Mouse (Mus musculus) midbrain, embryonic 12.5 days (tissue): ENCODE data around the gene Prr14. TPM values are rescaled to one million over a fixed set of nuclear protein-coding genes. Genes with fewer than 3 reads are reported as not detected.
A peak's percentile ranks its signal among the peaks of the same experiment; 100 is the strongest.
"Not testable (repeated sequence)": the region's sequence is repeated elsewhere in the genome, so short reads cannot be mapped to it uniquely, and the experiment has no call there.

Experiments used
- ATAC-seq: fragments of 200-750 bp; cut with Nextera tagmentation; 2 replicates; pipeline ENCODE4 v1.8.0; 2017; ENCODE audit warnings: low read depth, moderate TSS enrichment, moderate library complexity; ENCODE audit not compliant: low FRiP score
- H3K27ac ChIP-seq: fragments of 300-500 bp; sonication (generic); replicated peaks from 2 replicates; pipeline ENCODE4 v1.5.1; 2016; ENCODE audit warnings: mild to moderate bottlenecking
- H3K27me3 ChIP-seq: fragments of 300-500 bp; sonication (generic); 2 replicates; pipeline ENCODE4 v1.6.1; 2016; ENCODE audit warnings: mild to moderate bottlenecking
- H3K36me3 ChIP-seq: fragments of 300-500 bp; sonication (generic); 2 replicates; pipeline ENCODE4 v1.6.1; 2016
- H3K4me1 ChIP-seq: fragments of 300-500 bp; sonication (generic); 2 replicates; pipeline ENCODE4 v1.6.1; 2016
- H3K4me2 ChIP-seq: fragments of 300-500 bp; sonication (generic); replicated peaks from 2 replicates; pipeline ENCODE4 v1.6.1; 2016; ENCODE audit warnings: mild to moderate bottlenecking, moderate library complexity
- H3K4me3 ChIP-seq: fragments of 300-500 bp; sonication (generic); 2 replicates; pipeline ENCODE4 v1.5.1; 2016; ENCODE audit warnings: mild to moderate bottlenecking
- H3K9ac ChIP-seq: fragments of 300-500 bp; sonication (generic); replicated peaks from 2 replicates; pipeline ENCODE4 v1.6.1; 2016; ENCODE audit warnings: mild to moderate bottlenecking, moderate library complexity
- H3K9me3 ChIP-seq: fragments of 300-500 bp; sonication (generic); 2 replicates; pipeline ENCODE4 v1.6.1; 2016; ENCODE audit warnings: mild to moderate bottlenecking
- WGBS: fragments of 180-500 bp; shearing (Covaris S2); methylation state at CpG from one replicate; pipeline ENCODE4 v1.1.7; 2016; 5-methylcytosine and 5-hydroxymethylcytosine counted together
- polyA plus RNA-seq: library from polyadenylated mRNA; unstranded; fragments of >200 nt; fragmentation: Nextera tagmentation; extraction: Ambion mirVana; gene quantifications from 2 replicates; pipeline ENCODE4 v1.2.1, GENCODE M21; 2016

The Prr14 gene
- polyA plus RNA-seq, 1 experiment from 2014 or later, result 63.1 TPM

DNA sequence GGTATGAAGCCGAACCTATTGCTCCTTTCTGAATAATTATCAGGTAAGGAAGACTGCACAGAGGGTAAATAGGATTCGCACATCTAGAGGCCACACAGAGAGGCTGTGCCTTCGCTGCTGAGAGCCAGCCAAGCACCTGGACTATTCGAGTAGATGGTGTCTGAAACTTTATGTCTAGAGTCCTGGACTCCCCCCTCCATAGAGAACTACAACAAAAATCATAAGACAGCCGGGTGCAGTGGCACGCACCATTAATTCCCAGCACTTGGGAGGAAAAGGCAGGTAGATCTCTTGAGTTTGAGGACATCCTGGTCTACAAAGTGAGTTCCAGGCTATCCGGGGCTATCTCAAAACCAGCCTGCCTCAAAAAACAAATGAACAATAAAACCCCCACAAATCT lies 9.4 kb upstream of the Prr14 start:
- no peak for ATAC-seq
- H3K27me3 ChIP-seq, result no peaks in the 10 kb centered on the region
- H3K4me2 ChIP-seq, result peak overlapping the region; percentile 81
- H3K9me3 ChIP-seq, result no peaks in the 10 kb centered on the region
- peaks cover 33% of the 10 kb centered on the region for H3K36me3 ChIP-seq
- no peak overlapping the region; the same call in 1 of the 2 replicates for H3K27ac ChIP-seq
- WGBS, result 87% methylated on average over 7 of the region's 7 CpGs
- peaks cover 46% of the 10 kb centered on the region for H3K4me1 ChIP-seq
- peak overlapping the region; percentile 93 for H3K4me3 ChIP-seq
- H3K9ac ChIP-seq, result peak overlapping the region; percentile 71

DNA sequence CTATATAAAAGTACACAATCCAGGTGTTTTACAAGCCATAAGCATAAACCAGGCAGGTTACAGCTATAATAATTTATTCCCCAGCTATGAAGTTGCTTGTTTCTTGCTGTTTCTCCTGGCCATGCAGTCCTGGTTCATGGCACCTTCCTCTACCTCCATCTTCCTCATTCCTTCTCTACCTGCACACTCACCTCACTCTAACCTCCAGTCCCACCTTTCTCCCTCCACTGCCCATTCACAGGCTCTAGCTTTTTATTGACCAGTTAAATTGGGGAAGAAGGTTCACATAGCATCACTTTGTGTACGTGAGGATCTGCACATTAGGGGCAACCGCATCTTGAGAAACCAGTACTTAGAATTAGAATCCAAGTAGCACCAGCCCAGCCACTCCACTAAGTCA lies 6.4 kb upstream of the Prr14 start:
- Histone ChIP-seq H3K4me1 (peaks cover 40% of the 10 kb centered on the region), H3K27ac (no peak overlapping the region), H3K4me2 (no peak overlapping the region), H3K4me3 (no peak overlapping the region), H3K9me3 (0 out of 2 replicates have a peak, but pooled peaks cover 5% of the 10 kb centered on the region), H3K9ac (no peak overlapping the region), H3K27me3 (no peaks in the 10 kb centered on the region), H3K36me3 (peaks cover 40% of the 10 kb centered on the region)
- WGBS, result 96% methylated on average over 2 of the region's 2 CpGs
- ATAC-seq, result no peak

DNA sequence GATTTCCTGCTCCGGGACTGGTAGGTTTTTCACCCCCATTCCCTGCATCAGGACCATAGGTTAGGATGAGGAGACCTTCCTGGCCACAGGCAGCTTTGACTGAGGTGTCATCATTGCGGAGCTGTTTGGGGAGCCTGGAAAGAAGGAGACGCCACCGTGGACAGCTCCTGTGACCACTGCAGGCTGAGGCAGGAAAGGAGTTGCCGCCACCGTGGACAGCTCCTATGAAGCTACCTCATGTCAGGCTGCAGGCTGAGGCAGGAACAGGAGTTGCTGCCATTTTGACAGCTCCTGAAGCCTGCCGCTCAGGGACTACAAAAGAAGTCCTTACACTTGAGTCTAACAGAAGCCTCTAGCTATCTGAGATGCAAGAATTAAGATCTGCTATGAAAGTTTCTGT lies 4.5 kb upstream of the Prr14 start:
- H3K9me3 ChIP-seq, result 0 out of 2 replicates have a peak, but pooled peaks cover 5% of the 10 kb centered on the region
- H3K4me3 ChIP-seq, result no peak overlapping the region
- no peaks in the 10 kb centered on the region for H3K27me3 ChIP-seq
- peaks cover 51% of the 10 kb centered on the region for H3K36me3 ChIP-seq
- no peak for ATAC-seq
- WGBS, result 92% methylated on average over 7 of the region's 7 CpGs
- H3K27ac ChIP-seq, result no peak overlapping the region
- H3K4me2 ChIP-seq, result no peak overlapping the region
- peaks cover 32% of the 10 kb centered on the region for H3K4me1 ChIP-seq
- no peak overlapping the region for H3K9ac ChIP-seq

DNA sequence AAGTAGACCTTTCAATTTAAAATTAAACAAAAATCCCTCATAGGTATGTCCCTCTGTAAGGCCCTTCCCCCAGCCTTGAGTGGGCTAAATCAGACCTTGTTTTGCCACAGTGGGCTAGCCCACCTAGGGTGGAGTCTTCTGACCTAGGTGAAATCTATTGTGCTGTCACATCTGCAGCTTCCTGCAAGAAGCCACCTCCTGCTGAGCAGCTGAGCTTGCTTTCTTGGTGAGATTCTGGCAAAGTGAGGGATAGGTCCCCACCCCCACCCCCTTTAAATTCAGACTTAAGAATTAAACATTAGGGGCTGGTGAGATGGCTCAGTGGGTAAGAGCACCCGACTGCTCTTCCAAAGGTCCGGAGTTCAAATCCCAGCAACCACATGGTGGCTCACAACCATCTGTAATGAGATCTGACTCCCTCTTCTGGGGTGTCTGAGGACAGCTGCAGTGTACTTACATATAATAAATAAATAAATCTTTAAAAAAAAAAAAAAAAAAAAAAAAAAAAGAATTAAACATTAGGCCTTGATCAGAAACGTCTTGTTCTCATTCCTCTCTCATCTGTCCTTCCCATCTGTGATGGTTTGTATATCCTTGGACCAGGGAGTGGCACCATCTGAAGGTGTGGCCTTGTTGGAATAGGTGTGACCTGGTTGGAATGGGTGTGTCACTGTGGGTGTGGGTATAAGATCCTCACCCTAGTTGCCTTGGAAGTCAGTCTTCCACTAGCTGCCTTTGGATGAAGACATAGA lies 864 bp upstream of the Prr14 start:
- H3K9ac ChIP-seq, H3K9me3 ChIP-seq, H3K27ac ChIP-seq, ATAC-seq, H3K4me1 ChIP-seq, H3K4me3 ChIP-seq, H3K27me3 ChIP-seq, H3K4me2 ChIP-seq: not testable (repeated sequence)
- H3K36me3 ChIP-seq, result peaks cover 67% of the 10 kb centered on the region
- 84% methylated on average over 3 of the region's 3 CpGs for WGBS

DNA sequence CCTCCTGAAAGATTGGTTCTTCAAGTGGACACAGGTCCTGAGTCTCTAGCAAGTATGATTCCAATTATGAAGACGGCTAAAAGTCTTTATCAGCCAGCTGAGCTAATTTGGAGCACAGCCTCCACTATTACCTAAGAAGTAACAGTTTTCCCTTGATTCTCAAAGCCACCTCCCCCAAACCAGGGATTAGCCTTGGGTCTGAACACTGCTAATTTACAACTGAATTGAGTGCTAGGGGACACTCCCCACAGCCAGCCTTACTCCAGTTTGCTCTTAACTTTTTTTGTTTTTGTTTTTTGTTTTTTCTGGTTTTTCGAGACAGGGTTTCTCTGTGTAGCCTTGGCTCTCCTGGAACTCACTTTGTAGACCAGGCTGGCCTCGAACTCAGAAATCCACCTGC lies 5.8 kb downstream of the Prr14 start:
- H3K27me3 ChIP-seq, result no peaks in the 10 kb centered on the region
- H3K4me2 ChIP-seq, result no peak overlapping the region
- H3K4me1 ChIP-seq, result peaks cover 5% of the 10 kb centered on the region; the same call in 1 of the 2 replicates
- H3K4me3 ChIP-seq, result no peak overlapping the region
- ATAC-seq, result no peak
- no peaks in the 10 kb centered on the region for H3K9me3 ChIP-seq
- H3K36me3 ChIP-seq, result peaks cover 54% of the 10 kb centered on the region
- no peak overlapping the region for H3K9ac ChIP-seq
- no peak overlapping the region for H3K27ac ChIP-seq
- 92% methylated on average over 3 of the region's 3 CpGs for WGBS

DNA sequence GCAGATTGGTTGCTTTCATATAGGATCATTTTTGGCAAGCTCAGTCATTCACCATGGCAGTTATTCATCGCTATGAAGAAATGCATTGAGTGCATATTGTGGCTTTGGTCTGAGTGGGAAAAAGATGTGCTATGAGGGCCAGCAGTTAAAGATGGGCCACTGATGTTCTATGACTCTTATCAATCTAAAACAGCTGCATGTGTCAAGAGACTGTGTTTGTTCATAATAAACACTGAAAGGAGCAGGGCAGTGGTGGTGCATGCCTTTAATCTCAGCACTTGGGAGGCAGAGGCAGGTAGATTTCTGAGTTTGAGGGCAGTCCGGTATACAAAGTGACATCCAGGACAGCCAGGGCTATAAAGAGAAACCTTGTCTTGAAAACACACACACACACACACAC lies 6.3 kb downstream of the Prr14 start:
- H3K4me3 ChIP-seq, H3K4me2 ChIP-seq, H3K9me3 ChIP-seq, H3K4me1 ChIP-seq, H3K27ac ChIP-seq, H3K9ac ChIP-seq, ATAC-seq, H3K27me3 ChIP-seq: not testable (repeated sequence)
- WGBS, result 95% methylated on average over 2 of the region's 2 CpGs
- peaks cover 52% of the 10 kb centered on the region for H3K36me3 ChIP-seq

DNA sequence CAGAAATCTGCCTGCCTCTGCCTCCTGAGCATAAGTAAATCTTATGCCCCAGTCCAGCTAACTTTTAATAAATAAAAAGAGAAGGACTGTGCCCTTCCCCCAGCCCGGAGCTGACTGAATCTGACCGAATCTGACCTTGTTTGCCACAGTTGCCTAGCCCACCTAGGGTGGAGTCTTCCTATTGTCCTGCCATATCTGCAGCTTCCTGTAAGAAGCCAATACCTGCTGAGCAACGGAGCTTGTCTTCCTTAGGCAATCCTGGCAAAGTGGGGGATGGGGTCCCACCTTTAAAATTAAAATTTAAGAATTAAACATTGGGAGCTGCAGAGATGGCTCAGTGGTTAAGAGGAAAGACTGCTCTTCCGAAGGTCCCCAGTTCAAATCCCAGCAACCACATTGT lies 7.2 kb downstream of the Prr14 start:
- ATAC-seq, result no peak
- WGBS, result 93% methylated on average over 4 of the region's 4 CpGs
- no peaks in the 10 kb centered on the region for H3K9me3 ChIP-seq

DNA sequence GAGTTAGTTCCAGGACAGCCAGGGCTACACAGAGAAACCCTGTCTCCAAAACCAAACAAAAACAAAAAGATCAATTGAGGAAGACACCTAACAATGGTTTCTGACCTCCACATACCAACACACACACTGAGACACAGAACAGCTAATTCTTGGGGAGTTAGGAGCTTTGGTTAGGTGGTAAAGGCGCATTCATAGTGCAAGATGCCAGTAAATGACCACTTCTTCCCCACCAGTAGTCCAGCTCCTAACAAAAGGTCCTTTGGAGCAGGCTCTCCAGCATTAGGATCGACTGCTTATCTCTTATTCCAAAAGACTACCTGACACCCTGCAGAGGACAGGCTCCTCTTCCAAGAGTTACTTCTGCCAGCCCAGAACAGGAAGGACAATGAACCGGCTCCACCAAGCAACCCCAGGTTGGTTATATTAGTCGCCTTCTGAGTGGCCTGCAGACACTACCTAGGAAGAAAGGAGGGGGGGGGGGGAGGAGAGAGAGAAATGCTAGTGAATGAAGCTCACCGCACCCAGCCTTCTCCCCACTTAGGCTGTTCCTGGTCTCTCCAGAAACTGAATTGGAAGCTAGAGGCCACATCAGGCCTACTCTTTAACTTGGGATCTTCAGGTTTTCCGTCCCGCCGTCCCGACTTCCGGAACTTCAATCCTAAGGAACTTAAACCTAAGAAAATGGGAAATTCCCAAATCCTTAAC lies 10.8 kb downstream of the Prr14 start:
- Histone ChIP-seq H3K4me1 (peaks cover 17% of the 10 kb centered on the region), H3K27me3 (no peaks in the 10 kb centered on the region), H3K4me3 (peak overlapping the region; percentile 70), H3K36me3 (peaks cover 47% of the 10 kb centered on the region), H3K9me3 (no peaks in the 10 kb centered on the region), H3K27ac (peak overlapping the region; percentile 98), H3K4me2 (peak overlapping the region; percentile 91), H3K9ac (peak overlapping the region; percentile 84)
- ATAC-seq, result peak; percentile 14; the same call in 1 of the 2 replicates
- WGBS, result 8% methylated on average over 9 of the region's 10 CpGs

More for the DNA sequence above, 7.2 kb downstream of the Prr14 start:
- H3K4me2 ChIP-seq, result no peak overlapping the region
- no peak overlapping the region for H3K9ac ChIP-seq
- no peaks in the 10 kb centered on the region for H3K27me3 ChIP-seq
- peaks cover 5% of the 10 kb centered on the region; the same call in 1 of the 2 replicates for H3K4me1 ChIP-seq
- no peak overlapping the region for H3K27ac ChIP-seq
- no peak overlapping the region for H3K4me3 ChIP-seq
- H3K36me3 ChIP-seq, result peaks cover 44% of the 10 kb centered on the region

DNA sequence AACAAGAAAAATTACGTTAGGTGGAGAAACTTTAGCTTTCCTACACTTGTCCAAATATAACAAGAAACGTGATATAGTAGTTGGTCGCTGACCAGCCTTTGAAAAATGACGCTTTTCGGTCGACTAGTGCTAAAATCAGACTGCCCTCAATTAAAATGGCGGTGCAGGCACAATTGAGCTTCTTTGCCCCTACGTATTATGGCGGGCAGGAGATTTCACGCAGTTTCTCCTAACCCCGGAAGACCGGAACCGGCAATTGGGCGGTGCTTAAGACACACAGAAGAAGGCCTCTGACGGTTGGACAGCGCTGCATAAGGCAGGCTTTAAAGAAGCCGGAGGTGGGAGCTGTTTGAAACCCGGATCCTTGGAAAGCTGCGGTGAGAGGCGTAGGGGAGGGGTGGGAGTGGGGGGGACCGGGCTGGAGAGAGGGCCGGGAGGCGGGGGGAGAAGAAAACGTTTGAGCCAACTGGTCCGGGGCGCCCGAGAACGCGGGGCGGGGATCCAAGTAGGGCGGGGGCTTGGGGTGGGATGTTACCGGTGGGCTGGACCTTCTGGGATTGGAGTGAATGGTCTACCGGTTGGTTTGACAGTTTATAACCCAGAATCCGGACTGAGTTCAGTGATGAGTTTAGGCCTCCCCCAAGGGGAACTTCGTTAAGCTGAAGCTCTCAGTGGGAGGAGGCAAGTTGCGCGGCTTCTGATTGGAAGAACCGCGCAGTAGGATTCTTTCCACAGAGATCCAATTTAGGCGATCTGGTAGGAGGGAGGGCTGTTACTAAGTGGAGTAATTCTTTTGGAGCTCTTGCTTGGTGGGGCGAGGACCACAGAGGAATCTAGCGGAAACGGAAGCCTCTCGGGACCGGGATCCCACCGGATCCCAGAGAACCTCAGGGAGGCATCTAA lies 11.6 kb downstream of the Prr14 start:
- H3K27me3 ChIP-seq, result no peaks in the 10 kb centered on the region
- peaks cover 17% of the 10 kb centered on the region for H3K4me1 ChIP-seq
- peak overlapping the region; percentile 98 for H3K27ac ChIP-seq
- peak overlapping the region; percentile 70 for H3K4me3 ChIP-seq
- peak overlapping the region; percentile 91 for H3K4me2 ChIP-seq
- H3K36me3 ChIP-seq, result peaks cover 47% of the 10 kb centered on the region
- no peaks in the 10 kb centered on the region for H3K9me3 ChIP-seq
- ATAC-seq, result peak; percentile 91
- peak overlapping the region; percentile 84 for H3K9ac ChIP-seq
- WGBS, result under 1% methylated on average over 46 of the region's 46 CpGs

DNA sequence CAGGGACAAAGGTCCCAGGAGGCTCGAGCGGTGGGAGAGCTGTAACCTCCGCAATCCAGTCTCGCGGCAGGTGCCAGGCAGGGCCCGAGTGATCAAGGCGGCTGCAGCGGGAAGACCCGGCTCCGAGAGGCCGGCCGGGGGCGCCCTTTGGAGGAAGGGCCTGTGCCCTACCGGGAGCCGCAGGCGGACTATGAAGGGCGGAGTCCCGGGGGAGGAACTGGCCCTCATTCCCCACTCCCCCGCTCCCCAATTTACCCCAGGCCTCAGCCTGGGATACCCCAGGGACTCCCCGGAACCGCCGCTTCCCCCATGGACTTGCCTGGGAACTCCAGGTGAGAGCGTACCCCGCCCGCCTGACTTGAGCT lies 12.2 kb downstream of the Prr14 start:
- Histone ChIP-seq H3K27ac (peak overlapping the region; percentile 98), H3K9me3 (no peaks in the 10 kb centered on the region), H3K36me3 (peaks cover 51% of the 10 kb centered on the region), H3K9ac (peak overlapping the region; percentile 84), H3K4me1 (peaks cover 17% of the 10 kb centered on the region), H3K27me3 (no peaks in the 10 kb centered on the region), H3K4me3 (peak overlapping the region; percentile 70), H3K4me2 (peak overlapping the region; percentile 91)
- peak; percentile 51 for ATAC-seq
- 0% methylated on average over 17 of the region's 25 CpGs for WGBS

DNA sequence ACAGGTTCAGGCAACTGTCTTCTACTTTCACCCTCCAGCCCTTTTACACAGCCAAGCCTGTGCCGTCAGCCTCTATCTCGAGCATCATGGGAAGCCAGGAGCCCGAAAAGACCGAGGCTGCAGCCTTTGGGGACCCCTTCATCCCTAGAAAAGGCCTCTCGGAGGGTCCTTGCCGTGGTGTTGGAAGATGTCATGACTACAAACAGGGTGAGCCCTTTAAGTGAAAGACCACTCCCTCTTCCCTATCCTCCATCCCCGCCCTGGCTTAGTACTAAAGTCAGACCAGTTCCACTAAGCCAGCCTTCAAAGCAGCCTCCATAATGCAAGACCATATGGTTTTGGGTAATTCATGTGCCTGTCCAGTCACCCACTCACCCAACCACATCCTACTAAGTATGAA lies 12.6 kb downstream of the Prr14 start:
- 0% methylated on average over 7 of the region's 7 CpGs for WGBS
- Histone ChIP-seq H3K36me3 (peaks cover 51% of the 10 kb centered on the region), H3K4me1 (peaks cover 21% of the 10 kb centered on the region), H3K9me3 (no peaks in the 10 kb centered on the region), H3K27ac (peak overlapping the region; percentile 98), H3K27me3 (no peaks in the 10 kb centered on the region), H3K9ac (peak overlapping the region; percentile 84), H3K4me2 (peak overlapping the region; percentile 91), H3K4me3 (peak overlapping the region; percentile 70)
- ATAC-seq, result no peak
